Mouse (Mus musculus): ENCODE measurements around the gene Gtf2f2. TPM values are rescaled to one million over a fixed set of nuclear protein-coding genes. Genes with fewer than 3 reads are reported as not detected.

The Gtf2f2 gene
- polyA plus RNA-seq, 1 experiment, result 0.58 TPM

GRCm38 (mm10) chr14:76005011-76005410, 5.7 kb downstream of the Gtf2f2 start:
- peaks cover 20% of the 10 kb centered on the region for H3K4me1 ChIP-seq (ENCODE audit: control insufficient read depth)

GRCm38 (mm10) chr14:76001781-76002180, 8.9 kb downstream of the Gtf2f2 start:
- H3K9me3 ChIP-seq (ENCODE audit: control insufficient read depth, low read length), result no peaks in the 10 kb centered on the region
- H3K4me3 ChIP-seq (replicated peaks), result no peak overlapping the region
- TF ChIP-seq GATA1 (IDR thresholded peaks at IDR 0.05; ENCODE audit: low read length), result no peak
- H3K4me1 ChIP-seq (ENCODE audit: control insufficient read depth), result peaks cover 2% of the 10 kb centered on the region
- no peaks in the 10 kb centered on the region for H3K27me3 ChIP-seq (ENCODE audit: control insufficient read depth)
- peaks cover 37% of the 10 kb centered on the region for H3K36me3 ChIP-seq (ENCODE audit: control insufficient read depth)

More at GRCm38 (mm10) chr14:76005011-76005410, 5.7 kb downstream of the Gtf2f2 start:
- Histone ChIP-seq H3K36me3 (ENCODE audit: control insufficient read depth) (peaks cover 40% of the 10 kb centered on the region), H3K27me3 (ENCODE audit: control insufficient read depth) (no peaks in the 10 kb centered on the region), H3K4me3 (replicated peaks) (no peak overlapping the region), H3K9me3 (ENCODE audit: control insufficient read depth, low read length) (no peaks in the 10 kb centered on the region)
- TF ChIP-seq TAL1 (IDR thresholded peaks at IDR 0.05; ENCODE audit: low read length) (no peak), GATA1 (IDR thresholded peaks at IDR 0.05; ENCODE audit: low read length) (no peak)

- peaks cover 30% of the 10 kb centered on the region for H3K36me3 ChIP-seq (ENCODE audit: control insufficient read depth)
These were observed 12.6 kb downstream of the Gtf2f2 start for GRCm38 (mm10) chr14:75998082-75998481.

DNA sequence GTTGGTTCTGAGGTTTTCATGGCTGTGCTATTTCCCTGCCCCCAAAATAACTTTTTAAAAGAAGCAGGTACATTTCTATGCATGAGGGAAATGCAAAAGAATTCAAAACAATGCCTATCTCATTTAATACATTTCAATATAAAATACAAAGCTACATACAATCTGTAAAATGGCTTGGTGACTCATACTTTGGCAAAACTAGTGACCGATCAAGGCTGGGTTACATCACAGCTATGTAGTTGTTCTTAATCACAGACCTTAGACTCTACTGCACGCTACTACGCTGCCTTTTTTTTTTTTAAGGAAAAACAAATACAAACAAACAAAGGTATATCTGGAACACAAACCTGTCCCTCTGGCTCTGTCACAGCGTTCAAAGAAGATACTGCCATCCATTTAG, 18.3 kb downstream of the Gtf2f2 start:
- TF ChIP-seq GATA1 (IDR thresholded peaks at IDR 0.05; ENCODE audit: low read length) (no peak), TAL1 (IDR thresholded peaks at IDR 0.05; ENCODE audit: low read length) (no peak)
- no peaks in the 10 kb centered on the region for H3K4me1 ChIP-seq (ENCODE audit: control insufficient read depth)
- H3K4me3 ChIP-seq (replicated peaks), result no peak overlapping the region
- H3K9me3 ChIP-seq (ENCODE audit: control insufficient read depth, low read length), result no peaks in the 10 kb centered on the region
- peaks cover 28% of the 10 kb centered on the region for H3K36me3 ChIP-seq (ENCODE audit: control insufficient read depth)
- no peaks in the 10 kb centered on the region for H3K27me3 ChIP-seq (ENCODE audit: control insufficient read depth)

More at GRCm38 (mm10) chr14:75998082-75998481, 12.6 kb downstream of the Gtf2f2 start:
- H3K4me3 ChIP-seq (replicated peaks), result no peak overlapping the region
- H3K27me3 ChIP-seq (ENCODE audit: control insufficient read depth), result no peaks in the 10 kb centered on the region
- peaks cover 2% of the 10 kb centered on the region for H3K4me1 ChIP-seq (ENCODE audit: control insufficient read depth)
- TF ChIP-seq TAL1 (IDR thresholded peaks at IDR 0.05; ENCODE audit: low read length), result no peak
- no peak for TF ChIP-seq GATA1 (IDR thresholded peaks at IDR 0.05; ENCODE audit: low read length)
- H3K9me3 ChIP-seq (ENCODE audit: control insufficient read depth, low read length), result no peaks in the 10 kb centered on the region

GRCm38 (mm10) chr14:75990936-75991335, 19.7 kb downstream of the Gtf2f2 start:
- H3K9me3 ChIP-seq (ENCODE audit: control insufficient read depth, low read length), result no peaks in the 10 kb centered on the region
- H3K27me3 ChIP-seq (ENCODE audit: control insufficient read depth), result no peaks in the 10 kb centered on the region
- no peaks in the 10 kb centered on the region for H3K4me1 ChIP-seq (ENCODE audit: control insufficient read depth)
- H3K4me3 ChIP-seq (replicated peaks), result no peak overlapping the region
- TF ChIP-seq TAL1 (IDR thresholded peaks at IDR 0.05; ENCODE audit: low read length) (no peak), GATA1 (IDR thresholded peaks at IDR 0.05; ENCODE audit: low read length) (no peak)
- peaks cover 28% of the 10 kb centered on the region for H3K36me3 ChIP-seq (ENCODE audit: control insufficient read depth)

GRCm38 (mm10) chr14:75989168-75989567, 21.5 kb downstream of the Gtf2f2 start:
- TF ChIP-seq TAL1 (IDR thresholded peaks at IDR 0.05; ENCODE audit: low read length) (no peak), GATA1 (IDR thresholded peaks at IDR 0.05; ENCODE audit: low read length) (no peak)
- Histone ChIP-seq H3K36me3 (ENCODE audit: control insufficient read depth) (peaks cover 22% of the 10 kb centered on the region), H3K9me3 (ENCODE audit: control insufficient read depth, low read length) (no peaks in the 10 kb centered on the region), H3K4me3 (replicated peaks) (no peak overlapping the region), H3K27me3 (ENCODE audit: control insufficient read depth) (no peaks in the 10 kb centered on the region), H3K4me1 (ENCODE audit: control insufficient read depth) (no peaks in the 10 kb centered on the region)

- peaks cover 9% of the 10 kb centered on the region for H3K36me3 ChIP-seq (ENCODE audit: control insufficient read depth)
- no peak overlapping the region for H3K4me3 ChIP-seq (replicated peaks)
- TF ChIP-seq GATA1 (IDR thresholded peaks at IDR 0.05; ENCODE audit: low read length) (no peak), TAL1 (IDR thresholded peaks at IDR 0.05; ENCODE audit: low read length) (no peak)
- no peaks in the 10 kb centered on the region; the same call in 1 of the 2 replicates for H3K4me1 ChIP-seq (ENCODE audit: control insufficient read depth)
- no peaks in the 10 kb centered on the region for H3K9me3 ChIP-seq (ENCODE audit: control insufficient read depth, low read length)
- no peaks in the 10 kb centered on the region for H3K27me3 ChIP-seq (ENCODE audit: control insufficient read depth)
These were observed 23.7 kb downstream of the Gtf2f2 start for GRCm38 (mm10) chr14:75986878-75987483.

DNA sequence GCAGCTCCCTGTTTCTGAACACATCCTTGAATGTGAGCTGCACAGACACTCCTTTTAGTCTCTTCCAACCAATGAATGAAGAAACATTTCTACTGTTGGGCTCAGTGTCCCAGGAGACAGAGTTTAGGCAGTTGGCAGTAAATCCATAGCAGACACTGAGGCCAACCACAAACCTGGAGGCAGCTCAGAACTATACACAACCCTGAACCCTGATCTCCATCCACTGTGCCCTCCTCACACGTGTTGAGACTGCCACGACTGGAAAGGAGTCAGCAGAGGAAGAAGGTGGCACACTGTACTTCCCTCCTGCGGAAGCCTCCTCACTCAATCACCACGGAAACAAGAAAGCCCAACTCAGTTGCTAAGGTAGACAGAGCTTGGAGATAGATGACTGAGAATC, 25.6 kb downstream of the Gtf2f2 start:
- peaks cover 9% of the 10 kb centered on the region for H3K36me3 ChIP-seq (ENCODE audit: control insufficient read depth)
- no peak for TF ChIP-seq TAL1 (IDR thresholded peaks at IDR 0.05; ENCODE audit: low read length)
- TF ChIP-seq GATA1 (IDR thresholded peaks at IDR 0.05; ENCODE audit: low read length), result no peak
- no peaks in the 10 kb centered on the region; the same call in 1 of the 2 replicates for H3K4me1 ChIP-seq (ENCODE audit: control insufficient read depth)
- no peak overlapping the region for H3K4me3 ChIP-seq (replicated peaks)
- H3K27me3 ChIP-seq (ENCODE audit: control insufficient read depth), result no peaks in the 10 kb centered on the region
- H3K9me3 ChIP-seq (ENCODE audit: control insufficient read depth, low read length), result no peaks in the 10 kb centered on the region

DNA sequence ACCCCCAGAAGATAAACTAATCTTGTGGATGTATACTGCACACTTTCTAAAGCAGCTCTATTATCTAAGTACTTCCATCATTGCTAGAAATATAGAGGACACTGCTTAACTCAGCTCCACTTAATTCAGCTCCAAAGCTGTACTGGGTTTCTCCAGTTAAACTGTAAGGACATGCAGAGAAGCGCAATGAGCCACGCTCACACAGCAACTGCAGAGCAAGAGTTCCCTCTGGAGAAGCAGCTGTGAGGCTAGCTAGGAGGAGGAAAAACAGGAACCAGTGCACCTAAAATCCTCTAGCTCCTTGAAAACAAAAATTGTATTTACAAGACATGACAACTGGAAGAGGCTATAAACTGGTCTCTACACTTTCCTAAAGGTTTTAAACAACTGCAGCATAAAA, 26.8 kb downstream of the Gtf2f2 start:
- H3K4me1 ChIP-seq (ENCODE audit: control insufficient read depth), result no peaks in the 10 kb centered on the region; the same call in 1 of the 2 replicates
- TF ChIP-seq GATA1 (IDR thresholded peaks at IDR 0.05; ENCODE audit: low read length) (no peak), TAL1 (IDR thresholded peaks at IDR 0.05; ENCODE audit: low read length) (no peak)
- H3K27me3 ChIP-seq (ENCODE audit: control insufficient read depth), result no peaks in the 10 kb centered on the region
- no peak overlapping the region for H3K4me3 ChIP-seq (replicated peaks)
- H3K9me3 ChIP-seq (ENCODE audit: control insufficient read depth, low read length), result no peaks in the 10 kb centered on the region
- H3K36me3 ChIP-seq (ENCODE audit: control insufficient read depth), result peaks cover 5% of the 10 kb centered on the region

GRCm38 (mm10) chr14:75981231-75981630, 29.4 kb downstream of the Gtf2f2 start:
- H3K9me3 ChIP-seq (ENCODE audit: control insufficient read depth, low read length), result no peaks in the 10 kb centered on the region
- no peak for TF ChIP-seq TAL1 (IDR thresholded peaks at IDR 0.05; ENCODE audit: low read length)
- TF ChIP-seq GATA1 (IDR thresholded peaks at IDR 0.05; ENCODE audit: low read length), result no peak
- no peak overlapping the region for H3K4me3 ChIP-seq (replicated peaks)
- peaks cover 7% of the 10 kb centered on the region for H3K36me3 ChIP-seq (ENCODE audit: control insufficient read depth)
- no peaks in the 10 kb centered on the region for H3K27me3 ChIP-seq (ENCODE audit: control insufficient read depth)
- H3K4me1 ChIP-seq (ENCODE audit: control insufficient read depth), result peaks cover 2% of the 10 kb centered on the region

Data from erythroblast, embryonic 14.5 days (primary cell).